Mouse (Mus musculus): ENCODE data around the gene Tmeff1. TPM values are rescaled to one million over a fixed set of nuclear protein-coding genes. Genes with fewer than 3 reads are reported as not detected.

Tmeff1 gene
- polyA plus RNA-seq, 1 experiment = not detected

DNA sequence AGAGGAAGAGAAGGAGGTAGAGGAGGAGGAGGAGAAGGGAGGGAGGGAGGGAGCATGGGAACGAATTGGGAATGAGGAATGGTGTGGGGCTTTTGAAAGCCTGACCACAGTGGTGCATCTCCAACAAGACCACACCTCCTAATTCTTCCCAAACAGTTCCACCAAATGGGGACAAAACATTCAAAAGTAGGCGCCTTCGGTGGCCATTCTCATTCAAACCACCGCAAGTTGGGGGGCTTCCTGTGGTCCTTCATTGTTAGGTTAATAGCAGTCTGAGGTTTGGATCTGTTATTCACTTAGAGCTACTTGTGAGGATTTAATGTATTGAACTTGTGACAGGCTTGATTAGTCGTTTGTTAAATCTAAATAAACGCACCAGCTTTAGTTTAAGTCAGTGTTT lies 40.0 kb downstream of the Tmeff1 start:
- Histone ChIP-seq H3K27ac (ENCODE audit: insufficient read depth, low read depth, low read length) (no peak overlapping the region), H3K4me3 (ENCODE audit: insufficient read depth, low read depth, low read length) (no peak overlapping the region), H3K4me1 (ENCODE audit: control insufficient read depth, insufficient read depth, low read length) (no peaks in the 10 kb centered on the region)
- no peak for TF ChIP-seq CTCF (IDR thresholded peaks at IDR 0.05; ENCODE audit: insufficient read depth, low read depth, low read length)
- 52% methylated on average over 6 of the region's 6 CpGs for WGBS

DNA sequence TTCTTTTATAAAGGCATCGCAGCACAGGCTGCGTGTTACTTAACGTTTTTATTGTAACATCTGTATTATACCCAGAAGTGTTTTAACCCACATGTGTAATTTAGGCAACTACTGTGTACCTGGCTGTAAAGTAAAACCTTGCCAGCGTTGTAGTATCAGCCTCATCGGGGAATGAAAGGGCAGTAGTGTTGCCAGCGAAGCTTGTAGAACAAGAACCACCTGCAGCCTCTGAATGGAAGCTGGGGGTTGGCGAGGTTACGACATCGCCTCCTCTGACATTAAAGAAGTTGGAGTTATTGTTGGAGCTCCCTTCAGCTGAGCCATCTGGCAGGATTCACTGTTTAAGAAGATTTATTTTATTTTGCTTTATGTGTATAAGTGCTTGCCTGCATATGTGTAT lies 40.9 kb downstream of the Tmeff1 start:
- TF ChIP-seq POLR2A (IDR thresholded peaks at IDR 0.05; ENCODE audit: insufficient read depth, low read depth, low read length) = no peak
- TF ChIP-seq CTCF (IDR thresholded peaks at IDR 0.05; ENCODE audit: insufficient read depth, low read depth, low read length) = no peak
- Histone ChIP-seq H3K27ac (ENCODE audit: insufficient read depth, low read depth, low read length) (no peak overlapping the region), H3K4me1 (ENCODE audit: control insufficient read depth, insufficient read depth, low read length) (no peaks in the 10 kb centered on the region), H3K4me3 (ENCODE audit: insufficient read depth, low read depth, low read length) (no peak overlapping the region)
- WGBS = 35% methylated on average over 9 of the region's 9 CpGs

DNA sequence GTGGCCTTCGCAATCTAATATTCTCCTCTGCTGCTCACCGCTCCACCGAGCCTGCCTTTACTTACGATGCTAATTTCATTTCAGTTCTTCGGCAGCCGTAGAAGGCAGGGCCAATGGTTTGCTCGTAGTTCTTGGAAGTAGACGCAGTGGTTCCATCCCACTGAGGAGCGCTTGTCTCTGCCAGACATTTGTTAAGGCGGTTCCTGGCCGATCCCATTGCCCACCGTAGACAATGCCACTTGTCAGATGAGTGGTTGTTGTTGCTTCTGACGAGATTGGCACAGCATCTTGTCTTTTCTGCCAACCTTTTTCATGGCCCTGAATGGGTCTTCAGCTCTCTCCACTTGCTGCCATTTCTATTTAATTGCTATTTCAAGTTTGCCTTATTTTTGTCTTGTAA lies 44.5 kb downstream of the Tmeff1 start:
- WGBS = 62% methylated on average over 13 of the region's 13 CpGs
- TF ChIP-seq CTCF (IDR thresholded peaks at IDR 0.05; ENCODE audit: insufficient read depth, low read depth, low read length) (no peak), POLR2A (IDR thresholded peaks at IDR 0.05; ENCODE audit: insufficient read depth, low read depth, low read length) (no peak)
- H3K27ac ChIP-seq (ENCODE audit: insufficient read depth, low read depth, low read length) = no peak overlapping the region
- no peaks in the 10 kb centered on the region for H3K4me1 ChIP-seq (ENCODE audit: control insufficient read depth, insufficient read depth, low read length)
- no peak overlapping the region for H3K4me3 ChIP-seq (ENCODE audit: insufficient read depth, low read depth, low read length)

DNA sequence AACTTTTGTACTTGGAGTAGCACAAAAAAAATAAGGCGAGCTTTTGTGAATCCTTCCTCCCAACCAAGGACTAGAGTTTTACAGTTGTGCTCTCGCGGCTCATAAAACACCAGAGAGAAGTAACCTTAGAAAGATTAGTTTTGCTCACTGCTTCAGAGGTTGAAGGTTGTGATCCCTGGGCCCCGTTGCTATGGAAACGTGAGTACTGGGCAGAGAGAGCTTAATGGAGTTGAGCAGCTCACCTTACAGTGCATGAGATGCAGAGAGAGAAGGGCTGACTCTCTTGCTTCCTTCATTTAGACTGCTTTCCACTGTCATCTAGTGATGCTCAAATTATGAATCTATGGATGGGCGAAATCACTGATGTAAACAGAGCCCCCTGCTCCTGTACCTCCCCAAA lies 48.6 kb downstream of the Tmeff1 start:
- H3K4me3 ChIP-seq (ENCODE audit: insufficient read depth, low read depth, low read length) = no peak overlapping the region
- no peaks in the 10 kb centered on the region for H3K4me1 ChIP-seq (ENCODE audit: control insufficient read depth, insufficient read depth, low read length)
- WGBS = 87% methylated on average over 6 of the region's 6 CpGs
- H3K27ac ChIP-seq (ENCODE audit: insufficient read depth, low read depth, low read length) = no peak overlapping the region
- TF ChIP-seq CTCF (IDR thresholded peaks at IDR 0.05; ENCODE audit: insufficient read depth, low read depth, low read length) = no peak
- no peak for TF ChIP-seq POLR2A (IDR thresholded peaks at IDR 0.05; ENCODE audit: insufficient read depth, low read depth, low read length)

DNA sequence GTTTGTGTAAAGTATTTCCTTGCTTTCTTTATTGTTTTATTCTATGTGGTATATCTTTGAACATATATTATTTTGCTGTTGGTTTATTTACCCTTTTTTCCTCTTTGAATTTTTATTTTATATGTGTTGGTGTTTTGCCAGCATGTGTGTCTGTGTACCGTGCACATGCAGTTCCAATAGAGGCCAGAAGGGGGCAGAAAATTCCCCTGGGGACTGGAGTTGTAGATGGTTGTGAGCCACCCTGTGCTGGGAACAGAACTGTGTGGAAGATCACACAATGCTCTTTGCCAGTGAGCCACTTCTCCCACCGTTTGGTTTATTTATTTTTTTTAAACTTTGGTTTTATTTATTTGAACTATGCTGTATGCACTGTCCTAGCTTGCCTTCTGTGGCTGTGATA lies 49.1 kb downstream of the Tmeff1 start:
- Histone ChIP-seq H3K27ac (ENCODE audit: insufficient read depth, low read depth, low read length) (no peak overlapping the region), H3K4me1 (ENCODE audit: control insufficient read depth, insufficient read depth, low read length) (no peaks in the 10 kb centered on the region), H3K4me3 (ENCODE audit: insufficient read depth, low read depth, low read length) (no peak overlapping the region)
- 86% methylated on average over 2 of the region's 2 CpGs for WGBS
- no peak for TF ChIP-seq CTCF (IDR thresholded peaks at IDR 0.05; ENCODE audit: insufficient read depth, low read depth, low read length)
- TF ChIP-seq POLR2A (IDR thresholded peaks at IDR 0.05; ENCODE audit: insufficient read depth, low read depth, low read length) = no peak

DNA sequence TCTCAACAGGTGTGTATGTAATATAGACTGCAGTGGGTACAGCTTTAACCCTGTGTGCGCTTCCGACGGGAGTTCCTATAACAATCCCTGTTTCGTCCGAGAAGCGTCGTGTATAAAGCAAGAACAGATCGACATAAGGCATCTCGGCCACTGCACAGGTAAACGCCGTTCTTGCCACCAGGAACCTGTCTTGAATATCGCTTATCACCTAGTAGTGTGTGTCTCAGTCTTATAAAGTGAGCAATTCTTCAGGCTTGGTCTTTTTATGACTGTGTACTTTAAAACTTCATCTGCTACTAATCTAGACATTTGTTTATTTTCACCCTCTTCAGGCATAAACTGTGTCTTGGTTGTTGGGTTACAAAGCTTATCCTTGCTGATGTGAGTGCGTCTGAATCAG lies 51.9 kb downstream of the Tmeff1 start:
- Histone ChIP-seq H3K27ac (ENCODE audit: insufficient read depth, low read depth, low read length) (no peak overlapping the region), H3K4me3 (ENCODE audit: insufficient read depth, low read depth, low read length) (no peak overlapping the region), H3K4me1 (ENCODE audit: control insufficient read depth, insufficient read depth, low read length) (no peaks in the 10 kb centered on the region)
- 96% methylated on average over 13 of the region's 13 CpGs for WGBS
- TF ChIP-seq CTCF (IDR thresholded peaks at IDR 0.05; ENCODE audit: insufficient read depth, low read depth, low read length) (no peak), POLR2A (IDR thresholded peaks at IDR 0.05; ENCODE audit: insufficient read depth, low read depth, low read length) (no peak)

DNA sequence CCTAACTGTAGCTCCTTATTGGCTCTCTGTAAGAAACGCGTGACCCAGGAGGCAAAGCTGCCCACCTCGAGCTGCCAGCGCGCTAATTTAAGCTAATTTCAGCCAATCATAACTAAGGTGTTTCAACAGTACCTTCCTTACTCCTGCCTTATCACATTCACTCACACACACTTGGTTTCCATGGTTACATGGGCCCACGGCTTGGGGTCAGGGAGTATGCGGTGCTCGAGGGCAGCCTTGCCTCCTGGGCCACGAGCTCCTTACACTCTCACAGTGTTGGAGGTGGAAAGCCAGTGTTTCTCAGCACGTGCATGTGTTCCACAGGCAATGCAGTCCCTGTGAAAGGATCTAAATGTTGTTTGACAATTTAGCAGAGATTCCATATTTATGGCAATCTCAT lies 53.2 kb downstream of the Tmeff1 start:
- H3K4me3 ChIP-seq (ENCODE audit: insufficient read depth, low read depth, low read length) = no peak overlapping the region
- H3K27ac ChIP-seq (ENCODE audit: insufficient read depth, low read depth, low read length) = no peak overlapping the region
- H3K4me1 ChIP-seq (ENCODE audit: control insufficient read depth, insufficient read depth, low read length) = no peaks in the 10 kb centered on the region
- WGBS = 87% methylated on average over 10 of the region's 10 CpGs
- no peak for TF ChIP-seq POLR2A (IDR thresholded peaks at IDR 0.05; ENCODE audit: insufficient read depth, low read depth, low read length)
- no peak for TF ChIP-seq CTCF (IDR thresholded peaks at IDR 0.05; ENCODE audit: insufficient read depth, low read depth, low read length)

DNA sequence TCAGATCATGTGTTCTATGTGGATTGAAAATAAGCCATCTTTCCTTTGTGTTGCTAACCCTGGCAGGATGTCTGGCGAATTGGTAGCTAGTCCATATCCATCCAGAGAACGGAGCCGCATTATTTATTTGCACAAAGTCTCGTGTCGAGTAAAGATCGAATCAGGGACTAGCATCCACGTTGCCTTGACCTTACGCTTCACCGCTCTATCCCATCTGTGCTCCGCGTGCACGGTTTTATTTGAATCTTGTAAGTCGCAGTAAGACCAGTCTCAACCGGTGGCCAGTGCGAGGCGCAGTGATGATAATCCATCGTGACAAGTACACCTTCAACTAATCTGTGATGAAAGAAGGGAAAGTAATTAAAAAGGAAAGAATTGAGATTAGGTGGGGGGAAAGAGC lies 54.5 kb downstream of the Tmeff1 start:
- H3K27ac ChIP-seq (ENCODE audit: insufficient read depth, low read depth, low read length) = no peak overlapping the region
- 94% methylated on average over 17 of the region's 17 CpGs for WGBS
- H3K4me3 ChIP-seq (ENCODE audit: insufficient read depth, low read depth, low read length) = no peak overlapping the region
- no peaks in the 10 kb centered on the region for H3K4me1 ChIP-seq (ENCODE audit: control insufficient read depth, insufficient read depth, low read length)
- no peak for TF ChIP-seq CTCF (IDR thresholded peaks at IDR 0.05; ENCODE audit: insufficient read depth, low read depth, low read length)
- TF ChIP-seq POLR2A (IDR thresholded peaks at IDR 0.05; ENCODE audit: insufficient read depth, low read depth, low read length) = no peak

DNA sequence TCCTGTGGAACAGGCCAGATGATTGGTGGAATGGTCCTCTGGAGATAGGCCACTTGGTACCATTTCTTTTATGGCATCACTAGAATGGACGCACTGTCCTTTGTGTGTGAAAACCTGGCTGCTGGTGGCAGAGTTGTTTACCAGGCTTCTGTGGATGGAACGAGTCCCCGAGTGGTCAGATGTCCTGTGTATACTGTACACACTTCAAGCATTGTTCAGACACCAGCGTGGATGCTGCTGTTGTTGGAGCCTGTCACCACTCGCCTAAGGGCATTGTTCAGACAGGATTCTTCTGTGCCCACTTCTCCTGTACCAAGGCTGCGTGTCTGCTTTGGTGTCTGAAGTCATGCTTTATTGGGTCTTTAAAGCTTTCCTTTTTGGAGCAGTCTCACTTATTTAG lies 58.8 kb downstream of the Tmeff1 start:
- Histone ChIP-seq H3K4me3 (ENCODE audit: insufficient read depth, low read depth, low read length) (no peak overlapping the region), H3K27ac (ENCODE audit: insufficient read depth, low read depth, low read length) (no peak overlapping the region), H3K4me1 (ENCODE audit: control insufficient read depth, insufficient read depth, low read length) (peaks cover 3% of the 10 kb centered on the region; the same call in 1 of the 2 replicates)
- TF ChIP-seq CTCF (IDR thresholded peaks at IDR 0.05; ENCODE audit: insufficient read depth, low read depth, low read length) (no peak), POLR2A (IDR thresholded peaks at IDR 0.05; ENCODE audit: insufficient read depth, low read depth, low read length) (no peak)
- WGBS = 86% methylated on average over 6 of the region's 6 CpGs

DNA sequence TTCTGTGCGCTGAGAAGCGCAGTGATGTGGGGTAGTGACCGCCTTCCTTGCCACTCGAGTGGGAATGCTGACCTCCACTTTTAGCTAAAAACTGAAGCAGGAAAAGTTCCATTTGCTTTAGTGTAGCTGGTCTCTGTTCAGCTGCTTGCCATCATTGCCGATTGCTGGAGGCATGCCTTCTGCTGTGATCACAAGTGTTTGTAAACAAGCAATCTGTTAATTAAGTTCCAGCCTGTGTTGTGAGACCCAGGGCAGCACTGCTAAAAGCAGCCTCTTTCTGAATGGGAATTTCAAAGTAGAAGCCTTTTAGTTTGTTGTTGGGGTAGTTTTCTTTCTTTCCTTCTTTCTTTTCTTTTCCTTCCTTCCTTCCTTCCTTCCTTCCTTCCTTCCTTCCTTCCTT lies 61.2 kb downstream of the Tmeff1 start:
- no peak overlapping the region for H3K27ac ChIP-seq (ENCODE audit: insufficient read depth, low read depth, low read length)

More for the DNA sequence above, 61.2 kb downstream of the Tmeff1 start:
- WGBS = 72% methylated on average over 5 of the region's 5 CpGs
- TF ChIP-seq POLR2A (IDR thresholded peaks at IDR 0.05; ENCODE audit: insufficient read depth, low read depth, low read length) (no peak), CTCF (IDR thresholded peaks at IDR 0.05; ENCODE audit: insufficient read depth, low read depth, low read length) (no peak)
- peaks cover 5% of the 10 kb centered on the region; the same call in 1 of the 2 replicates for H3K4me1 ChIP-seq (ENCODE audit: control insufficient read depth, insufficient read depth, low read length)
- H3K4me3 ChIP-seq (ENCODE audit: insufficient read depth, low read depth, low read length) = no peak overlapping the region

All from olfactory bulb, adult 2 months (tissue).